Mouse (Mus musculus): ENCODE measurements around the gene Pcdh11x.
"Not testable (repeated sequence)": the region's sequence is repeated elsewhere in the genome, so short reads cannot be mapped to it uniquely, and the experiment has no call there.

The Pcdh11x gene

GRCm38 (mm10) chrX:120290011-120290899, at the start of gene Pcdh11x:
Gene Pcdh11x (plus strand): TSS chrX:120290259.
- no peak for DNase-seq

- no peak for DNase-seq
These were observed 30.0 kb upstream of the Pcdh11x start for GRCm38 (mm10) chrX:120260089-120260488.

GRCm38 (mm10) chrX:120285522-120285921, 4.5 kb upstream of the Pcdh11x start:
- no peak for DNase-seq

GRCm38 (mm10) chrX:120287502-120287901, 2.6 kb upstream of the Pcdh11x start:
- no peak for DNase-seq

- DNase-seq = no peak
These were observed 831 bp downstream of the Pcdh11x start for GRCm38 (mm10) chrX:120290900-120291280.

- DNase-seq = no peak
These were observed 1.6 kb downstream of the Pcdh11x start for GRCm38 (mm10) chrX:120291696-120292095.

GRCm38 (mm10) chrX:120292832-120293750, 3.0 kb downstream of the Pcdh11x start:
- DNase-seq = no peak

- no peak for DNase-seq
These were observed 11.6 kb downstream of the Pcdh11x start for GRCm38 (mm10) chrX:120301469-120302175.

GRCm38 (mm10) chrX:120312995-120313394, 22.9 kb downstream of the Pcdh11x start, which contains the start of gene H2afb3:
Gene H2afb3 (minus strand): TSS chrX:120313095.
- DNase-seq = not testable (repeated sequence)

- no peak for DNase-seq
These were observed 176.2 kb downstream of the Pcdh11x start for GRCm38 (mm10) chrX:120466225-120466624.

GRCm38 (mm10) chrX:120486428-120486827, 196.4 kb downstream of the Pcdh11x start:
- no peak for DNase-seq

- no peak for DNase-seq
These were observed 234.9 kb downstream of the Pcdh11x start for GRCm38 (mm10) chrX:120524986-120525385.

GRCm38 (mm10) chrX:120599309-120599708, 309.2 kb downstream of the Pcdh11x start:
- no peak for DNase-seq

- no peak for DNase-seq
These were observed 328.4 kb downstream of the Pcdh11x start for GRCm38 (mm10) chrX:120618460-120618859.

GRCm38 (mm10) chrX:120670236-120670635, 380.2 kb downstream of the Pcdh11x start:
- not testable (repeated sequence) for DNase-seq

GRCm38 (mm10) chrX:120734144-120734543, 444.1 kb downstream of the Pcdh11x start:
- no peak for DNase-seq

- no peak for DNase-seq
These were observed 445.7 kb downstream of the Pcdh11x start for GRCm38 (mm10) chrX:120735792-120736191.

- DNase-seq = no peak
These were observed 654.5 kb downstream of the Pcdh11x start for GRCm38 (mm10) chrX:120944556-120944955.
